Mouse (Mus musculus) forebrain, embryonic 10.5 days (tissue): ENCODE results near the gene Glo1. TPM values are rescaled to one million over a fixed set of nuclear protein-coding genes. Genes with fewer than 3 reads are reported as not detected.
"Not testable (repeated sequence)": the region's sequence is repeated elsewhere in the genome, so short reads cannot be mapped to it uniquely, and the experiment has no call there.

Source experiments
- DNase-seq: peaks from one replicate; pipeline ENCODE4 v3.0.0-alpha.2; 2017; ENCODE audit warnings: low spot score; ENCODE audit errors: extremely low spot score
- H3K27ac ChIP-seq: fragments of 300-500 bp; sonication (generic); 2 replicates; pipeline ENCODE4 v1.5.1; 2016; ENCODE audit warnings: mild to moderate bottlenecking
- H3K27me3 ChIP-seq: fragments of 300-500 bp; sonication (generic); 2 replicates; pipeline ENCODE4 v1.6.1; 2016; ENCODE audit warnings: mild to moderate bottlenecking; ENCODE audit not compliant: poor library complexity, severe bottlenecking
- H3K36me3 ChIP-seq: fragments of 300-500 bp; sonication (generic); replicated peaks from 2 replicates; pipeline ENCODE4 v1.6.1; 2016; ENCODE audit warnings: mild to moderate bottlenecking, moderate library complexity
- H3K4me1 ChIP-seq: fragments of 300-500 bp; sonication (generic); 2 replicates; pipeline ENCODE4 v1.6.1; 2016
- H3K4me3 ChIP-seq: fragments of 300-500 bp; sonication (generic); 2 replicates; pipeline ENCODE4 v1.5.1; 2016; ENCODE audit warnings: mild to moderate bottlenecking, moderate library complexity
- H3K9me3 ChIP-seq: fragments of 300-500 bp; sonication (generic); 2 replicates; pipeline ENCODE4 v1.6.1; 2016; ENCODE audit warnings: mild to moderate bottlenecking, moderate library complexity
- WGBS: fragments of 180-500 bp; shearing (Covaris S2); methylation state at CpG from one replicate; pipeline ENCODE4 v1.1.7; 2016; 5-methylcytosine and 5-hydroxymethylcytosine counted together
- polyA plus RNA-seq: library from polyadenylated mRNA; unstranded; fragments of >200 nt; fragmentation: Nextera tagmentation; extraction: Ambion mirVana; gene quantifications from 2 replicates; pipeline ENCODE4 v1.2.1, GENCODE M21; 2016

Glo1 gene
- polyA plus RNA-seq = 258 and 260 TPM in 2 replicates

DNA sequence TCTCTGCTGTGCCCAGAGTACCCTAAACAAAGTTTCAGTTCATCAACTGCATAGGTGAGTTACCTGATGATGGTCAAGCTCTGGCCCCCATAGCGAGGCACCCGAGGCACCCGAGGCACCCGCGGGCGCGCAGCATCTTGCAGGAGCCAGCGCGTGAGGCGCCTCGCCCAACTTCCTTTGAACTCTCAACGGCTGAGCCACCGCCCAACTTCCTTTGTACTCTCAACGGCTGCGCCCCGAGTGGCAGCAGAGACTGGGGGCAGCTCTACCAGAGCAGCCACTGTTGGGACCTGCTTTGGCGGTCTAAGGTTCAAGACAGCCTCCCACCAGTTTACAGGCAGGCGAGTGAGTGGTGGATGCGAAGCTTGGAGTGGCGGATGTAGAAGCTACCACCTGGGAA, at the start of gene Glo1:
Gene Glo1, minus strand, starts transcription at position 153 of the 400 bp plus-strand sequence.
- H3K36me3 ChIP-seq, H3K4me3 ChIP-seq, DNase-seq, H3K27me3 ChIP-seq, H3K4me1 ChIP-seq, H3K27ac ChIP-seq, H3K9me3 ChIP-seq: not testable (repeated sequence)
- WGBS = no CpG with 5 or more reads among the region's 20 CpGs

DNA sequence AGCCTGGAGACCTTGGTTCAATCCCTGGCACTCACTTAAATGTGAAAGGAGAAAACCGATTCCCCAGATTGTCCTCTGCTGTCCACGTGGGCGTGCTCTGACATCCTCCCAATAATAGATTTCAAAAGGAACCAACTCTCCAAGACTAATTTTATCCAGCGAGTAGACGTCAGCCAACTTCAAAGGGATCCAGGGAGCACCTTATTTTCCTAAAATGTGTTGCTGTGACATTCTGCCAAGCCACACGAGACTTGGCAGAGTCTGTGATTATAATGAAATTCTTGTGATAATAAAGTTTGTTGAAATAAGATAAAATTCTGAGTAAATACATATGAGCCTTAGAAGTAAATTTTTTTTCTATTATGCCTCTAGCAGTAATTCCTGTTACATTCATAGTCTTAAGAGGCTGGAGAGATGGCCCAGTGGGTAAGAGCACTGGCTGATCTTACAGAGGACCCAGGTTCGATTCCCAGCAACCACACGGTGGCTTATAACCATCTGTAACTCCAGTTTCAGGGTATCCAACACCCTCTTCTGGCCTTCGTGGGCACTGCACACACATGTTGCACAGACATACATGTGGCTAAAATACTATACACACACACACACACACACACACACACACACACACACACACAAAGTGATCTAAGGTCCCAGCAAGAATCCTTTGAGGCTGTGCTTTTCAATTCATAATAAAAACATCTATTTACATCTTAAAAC, 48.5 kb upstream of the Glo1 start:
- WGBS = 90% methylated on average over 9 of the region's 9 CpGs
- Histone ChIP-seq H3K27ac (no peak overlapping the region), H3K4me1 (peaks cover 4% of the 10 kb centered on the region; the same call in 1 of the 2 replicates), H3K9me3 (0 out of 2 replicates have a peak, but pooled peaks cover 2% of the 10 kb centered on the region), H3K27me3 (no peaks in the 10 kb centered on the region), H3K36me3 (no peaks in the 10 kb centered on the region), H3K4me3 (no peak overlapping the region)
- DNase-seq = no peak

DNA sequence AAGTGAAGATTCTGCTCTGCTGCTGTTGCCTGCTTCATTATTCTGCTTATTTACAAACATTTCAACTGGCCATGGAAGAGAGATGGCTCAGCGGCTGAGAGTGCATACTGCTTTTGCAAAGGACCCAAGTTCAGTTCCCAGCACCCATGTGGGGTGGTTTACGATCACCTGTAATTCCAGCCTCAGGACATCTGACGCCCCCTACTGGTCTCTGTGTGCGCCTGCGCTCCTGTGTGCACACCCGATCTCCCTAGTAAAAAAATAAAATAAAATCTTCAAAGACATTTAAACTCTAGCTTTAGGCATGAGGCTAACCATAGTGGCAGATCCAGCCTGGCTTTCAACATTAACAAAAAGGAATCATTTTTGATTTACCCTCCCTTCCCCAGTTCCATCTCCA, 46.4 kb upstream of the Glo1 start:
- H3K9me3 ChIP-seq = 0 out of 2 replicates have a peak, but pooled peaks cover 2% of the 10 kb centered on the region
- 91% methylated on average over 6 of the region's 6 CpGs for WGBS
- H3K4me3 ChIP-seq = no peak overlapping the region
- no peak overlapping the region for H3K27ac ChIP-seq
- H3K4me1 ChIP-seq = peaks cover 4% of the 10 kb centered on the region; the same call in 1 of the 2 replicates
- H3K36me3 ChIP-seq = no peaks in the 10 kb centered on the region
- no peaks in the 10 kb centered on the region for H3K27me3 ChIP-seq
- no peak for DNase-seq

DNA sequence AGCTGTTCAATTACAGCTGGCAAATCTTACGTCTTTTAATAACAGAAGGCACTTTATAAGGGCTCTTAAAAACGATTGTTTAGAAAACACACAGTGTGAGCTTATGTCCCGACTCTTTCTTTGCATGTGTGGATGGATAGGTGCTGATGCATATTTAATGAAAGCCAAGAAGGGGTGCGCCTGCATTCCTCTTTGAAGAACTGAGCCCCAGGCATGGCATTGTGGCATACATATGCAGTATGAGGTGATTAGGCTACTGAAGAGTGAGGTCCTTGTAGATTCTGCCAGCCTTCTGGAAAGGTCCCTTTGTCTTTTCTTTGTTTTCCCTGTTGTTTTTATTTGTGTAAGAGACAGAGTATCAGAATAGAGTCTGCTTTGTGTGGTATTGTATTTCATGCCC, 45.9 kb upstream of the Glo1 start:
- Histone ChIP-seq H3K4me1 (peaks cover 4% of the 10 kb centered on the region; the same call in 1 of the 2 replicates), H3K36me3 (no peaks in the 10 kb centered on the region), H3K9me3 (0 out of 2 replicates have a peak, but pooled peaks cover 2% of the 10 kb centered on the region), H3K4me3 (no peak overlapping the region), H3K27me3 (no peaks in the 10 kb centered on the region), H3K27ac (no peak overlapping the region)
- DNase-seq = no peak
- 79% methylated on average over 4 of the region's 4 CpGs for WGBS

DNA sequence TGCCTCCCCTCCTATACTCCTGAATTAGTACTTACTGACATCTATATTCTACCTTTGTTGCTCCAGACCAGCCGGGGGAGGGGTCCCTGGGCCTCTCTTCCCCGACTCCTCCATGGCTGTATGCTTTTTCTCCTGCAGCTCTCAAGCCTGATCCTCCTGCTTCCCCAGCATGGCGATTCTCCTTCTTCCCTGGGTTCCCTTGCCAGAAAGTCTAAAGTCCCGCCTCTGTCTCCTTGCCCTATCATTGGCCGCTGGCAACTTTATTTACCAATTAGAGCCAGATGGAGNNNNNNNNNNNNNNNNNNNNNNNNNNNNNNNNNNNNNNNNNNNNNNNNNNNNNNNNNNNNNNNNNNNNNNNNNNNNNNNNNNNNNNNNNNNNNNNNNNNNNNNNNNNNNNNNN, 38.2 kb upstream of the Glo1 start:
- H3K27me3 ChIP-seq = no peaks in the 10 kb centered on the region
- H3K9me3 ChIP-seq = peaks cover 9% of the 10 kb centered on the region
- no peaks in the 10 kb centered on the region for H3K4me1 ChIP-seq
- DNase-seq = no peak
- no peak overlapping the region for H3K4me3 ChIP-seq
- H3K36me3 ChIP-seq = no peaks in the 10 kb centered on the region
- H3K27ac ChIP-seq = no peak overlapping the region
- 71% methylated on average over 5 of the region's 5 CpGs for WGBS

DNA sequence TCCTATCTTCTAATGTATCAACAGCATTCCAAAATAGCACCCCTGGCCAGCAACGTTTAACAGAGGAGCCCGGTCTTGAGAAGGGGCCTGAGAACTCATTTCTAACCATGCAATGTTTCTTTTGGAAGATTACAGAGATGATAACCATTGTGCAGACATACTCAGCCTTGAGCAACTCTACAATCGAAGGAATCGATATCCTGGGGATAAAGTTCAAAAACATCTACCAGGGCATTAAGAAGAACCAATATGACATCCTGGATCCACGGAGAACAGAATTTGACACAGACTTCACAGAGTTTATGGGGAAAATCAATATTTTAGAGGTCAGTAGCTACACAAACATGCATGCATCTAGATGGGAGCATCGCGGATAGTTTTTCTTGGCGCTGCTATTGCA, 36.5 kb upstream of the Glo1 start:
- H3K27ac ChIP-seq = no peak overlapping the region
- peaks cover 9% of the 10 kb centered on the region for H3K9me3 ChIP-seq
- H3K4me3 ChIP-seq = no peak overlapping the region

DNA sequence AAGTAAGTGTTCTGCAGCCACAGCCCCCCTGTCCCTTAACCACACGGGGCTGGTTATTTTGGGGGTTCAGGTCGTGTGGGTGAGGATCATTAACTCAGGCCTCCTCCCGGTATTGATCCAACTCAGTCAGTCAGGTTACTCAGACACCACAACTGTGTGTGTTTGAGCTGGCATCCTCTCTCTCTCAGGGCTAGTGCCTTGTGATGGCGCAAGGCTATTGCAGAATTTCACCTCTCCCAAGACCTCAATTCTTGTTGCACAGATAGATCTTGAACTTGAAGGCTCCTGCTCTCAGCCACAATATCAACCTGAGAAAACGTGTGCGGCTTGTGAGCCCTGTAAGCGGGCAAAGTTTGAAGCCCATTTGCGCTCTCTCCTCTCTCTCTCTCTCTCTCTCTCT, 35.5 kb upstream of the Glo1 start:
- 81% methylated on average over 8 of the region's 8 CpGs for WGBS

More for the DNA sequence above, 36.5 kb upstream of the Glo1 start:
- peaks cover 4% of the 10 kb centered on the region for H3K4me1 ChIP-seq
- no peaks in the 10 kb centered on the region for H3K36me3 ChIP-seq
- WGBS = 93% methylated on average over 8 of the region's 8 CpGs
- no peak for DNase-seq
- no peaks in the 10 kb centered on the region for H3K27me3 ChIP-seq

DNA sequence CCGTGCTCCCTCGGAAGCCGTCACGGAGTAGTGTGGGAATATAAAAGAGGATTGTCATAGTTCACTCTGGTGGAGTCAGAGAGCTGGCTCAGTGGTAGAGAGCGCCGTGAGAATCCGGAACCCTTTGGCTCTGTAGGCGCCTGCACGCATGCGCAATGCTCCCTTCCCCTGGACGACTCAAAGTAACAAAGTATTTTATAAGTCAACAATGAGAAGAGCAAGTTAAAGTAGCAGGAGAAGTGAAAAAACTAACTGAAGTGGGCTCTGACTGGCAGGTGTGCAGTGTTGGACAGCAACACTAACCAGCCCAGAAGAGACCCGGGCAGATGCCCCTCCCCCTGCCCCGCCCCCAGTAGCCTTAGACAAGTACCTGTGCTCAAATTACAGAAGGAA, 31.5 kb upstream of the Glo1 start:
- Histone ChIP-seq H3K9me3 (no peaks in the 10 kb centered on the region), H3K36me3 (no peaks in the 10 kb centered on the region), H3K27ac (peak overlapping the region; percentile 70), H3K4me3 (peak overlapping the region; percentile 52), H3K4me1 (peaks cover 10% of the 10 kb centered on the region), H3K27me3 (no peaks in the 10 kb centered on the region)
- WGBS = 11% methylated on average over 13 of the region's 13 CpGs
- peak; percentile 50 for DNase-seq

More for the DNA sequence above, 35.5 kb upstream of the Glo1 start:
- no peak overlapping the region for H3K27ac ChIP-seq
- peaks cover 10% of the 10 kb centered on the region for H3K4me1 ChIP-seq
- no peaks in the 10 kb centered on the region for H3K27me3 ChIP-seq
- no peaks in the 10 kb centered on the region for H3K36me3 ChIP-seq
- H3K4me3 ChIP-seq = no peak overlapping the region
- peaks cover 9% of the 10 kb centered on the region for H3K9me3 ChIP-seq
- DNase-seq = no peak

DNA sequence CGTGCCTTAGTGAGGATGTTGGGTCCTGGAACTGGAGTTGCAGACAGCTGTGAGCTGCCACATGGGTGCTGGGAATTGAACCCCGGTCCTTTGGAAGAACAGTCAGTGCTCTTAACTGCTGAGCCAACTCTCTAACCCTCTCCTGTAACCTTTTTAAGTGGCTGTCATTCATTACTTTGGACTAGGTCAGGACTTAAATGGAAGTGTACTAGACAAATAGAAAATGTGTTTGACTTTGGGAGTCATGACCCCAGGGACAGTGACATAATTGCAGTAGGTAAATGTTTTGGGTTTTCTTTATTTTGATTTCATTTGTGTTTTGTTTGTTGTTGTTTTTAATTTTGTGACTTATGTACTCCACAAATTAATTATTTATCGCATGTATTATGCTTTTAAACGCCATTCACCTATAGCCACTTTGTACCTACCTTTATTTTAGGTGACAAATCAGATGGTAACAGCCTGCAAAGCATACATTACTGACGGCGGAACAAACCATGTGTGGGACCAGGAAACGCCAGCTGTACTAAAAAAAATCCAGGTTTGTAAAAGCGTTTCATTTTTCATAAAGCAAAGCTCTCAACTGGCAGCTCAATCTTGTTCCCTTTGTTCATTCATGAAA, 31.0 kb upstream of the Glo1 start:
- peak overlapping the region; percentile 70 for H3K27ac ChIP-seq
- peak overlapping the region; percentile 52 for H3K4me3 ChIP-seq
- peaks cover 10% of the 10 kb centered on the region for H3K4me1 ChIP-seq
- no peaks in the 10 kb centered on the region; the same call in 1 of the 2 replicates for H3K9me3 ChIP-seq
- no peak for DNase-seq
- WGBS = 66% methylated on average over 8 of the region's 8 CpGs
- no peaks in the 10 kb centered on the region for H3K27me3 ChIP-seq
- no peaks in the 10 kb centered on the region for H3K36me3 ChIP-seq

DNA sequence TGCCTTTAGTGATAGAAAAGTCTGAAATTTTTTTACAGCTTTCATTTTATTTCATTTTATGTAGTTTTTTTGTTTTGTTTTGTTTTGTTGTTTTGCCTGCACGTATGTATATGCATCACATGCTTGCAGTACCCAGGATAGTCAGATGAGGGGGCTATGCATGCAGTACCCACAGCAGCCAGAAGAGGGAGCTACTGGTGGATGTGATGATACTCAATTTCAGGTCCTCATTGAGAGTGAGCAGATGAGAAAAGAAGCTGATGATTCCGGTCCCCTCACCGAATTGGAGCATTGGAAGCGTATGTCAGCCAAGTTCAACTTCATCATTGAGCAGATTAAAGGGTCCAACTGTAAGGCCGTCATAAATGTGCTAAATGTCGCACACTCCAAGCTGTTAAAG, 26.3 kb upstream of the Glo1 start:
- Histone ChIP-seq H3K4me3 (no peak overlapping the region), H3K27me3 (no peaks in the 10 kb centered on the region), H3K9me3 (peaks cover 8% of the 10 kb centered on the region), H3K4me1 (peaks cover 4% of the 10 kb centered on the region), H3K36me3 (no peaks in the 10 kb centered on the region), H3K27ac (no peak overlapping the region)
- 97% methylated on average over 6 of the region's 6 CpGs for WGBS
- no peak for DNase-seq

DNA sequence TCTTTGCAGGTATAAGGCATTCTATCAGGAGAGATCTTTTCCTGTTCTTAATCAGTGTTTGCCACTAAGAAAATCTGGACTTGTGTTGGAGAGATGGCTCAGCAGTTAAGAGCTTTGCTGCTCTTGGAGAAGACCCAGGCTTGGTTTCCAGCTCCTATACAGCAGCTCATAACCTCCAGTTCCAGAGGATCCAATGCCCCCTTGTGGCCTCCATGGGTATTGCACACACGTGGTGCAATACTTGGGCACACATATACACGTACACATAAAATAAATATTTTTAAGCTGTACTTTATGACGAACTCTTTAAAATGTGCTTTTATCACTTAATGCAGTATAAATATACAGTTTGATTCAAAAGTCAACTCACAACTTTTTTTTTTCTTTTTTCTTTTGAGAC, 22.1 kb upstream of the Glo1 start:
- WGBS = 92% methylated on average over 3 of the region's 3 CpGs
- no peaks in the 10 kb centered on the region for H3K36me3 ChIP-seq
- H3K27me3 ChIP-seq = no peaks in the 10 kb centered on the region
- no peak for DNase-seq
- no peak overlapping the region for H3K4me3 ChIP-seq
- H3K27ac ChIP-seq = no peak overlapping the region
- H3K4me1 ChIP-seq = no peaks in the 10 kb centered on the region
- H3K9me3 ChIP-seq = peaks cover 10% of the 10 kb centered on the region

DNA sequence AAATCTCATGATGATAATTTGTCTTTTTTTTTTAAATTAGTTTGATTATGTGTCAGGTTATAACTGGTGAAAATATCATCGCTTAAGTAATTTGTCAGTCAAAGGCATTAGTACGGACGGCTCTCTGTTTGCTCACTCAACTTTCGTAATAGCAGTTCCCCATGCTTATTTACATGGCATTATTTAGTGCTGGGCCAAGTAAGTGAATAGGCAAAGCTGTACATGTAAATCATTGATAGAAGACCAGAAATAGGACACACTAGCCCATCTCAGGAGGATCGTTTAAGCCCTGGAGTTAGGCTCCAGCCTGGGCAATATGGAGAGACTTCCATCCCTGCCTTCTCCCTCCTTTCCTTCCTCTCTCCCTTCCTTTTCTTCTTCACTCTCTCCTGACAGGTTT, 14.2 kb upstream of the Glo1 start:
- no peaks in the 10 kb centered on the region for H3K36me3 ChIP-seq

DNA sequence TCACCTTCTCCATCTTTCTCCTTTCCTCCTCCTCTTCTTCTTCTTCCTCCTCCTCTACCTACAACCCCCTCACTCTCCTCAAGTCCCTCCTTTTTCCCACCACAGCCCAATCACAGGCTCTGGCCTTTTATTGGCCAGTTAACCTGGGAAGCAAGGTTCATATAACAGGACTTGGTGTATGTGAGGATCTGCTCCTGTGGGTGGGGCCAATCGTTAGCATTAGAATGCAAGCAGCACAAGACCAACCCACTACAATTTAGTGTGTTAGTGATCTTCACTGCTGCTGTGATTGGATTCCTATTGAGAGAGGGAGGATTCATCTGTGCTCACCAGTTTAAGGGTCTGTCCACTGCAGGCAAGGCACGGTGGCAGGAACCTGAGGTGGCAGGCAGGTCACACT, 12.3 kb upstream of the Glo1 start:
- WGBS = 61% methylated on average over 2 of the region's 2 CpGs
- Histone ChIP-seq H3K9me3 (no peaks in the 10 kb centered on the region), H3K4me1 (peaks cover 22% of the 10 kb centered on the region), H3K36me3 (no peaks in the 10 kb centered on the region), H3K27me3 (peaks cover 10% of the 10 kb centered on the region; the same call in 1 of the 2 replicates), H3K27ac (no peak overlapping the region), H3K4me3 (no peak overlapping the region)
- DNase-seq = no peak

More for the DNA sequence above, 14.2 kb upstream of the Glo1 start:
- Histone ChIP-seq H3K4me1 (peaks cover 17% of the 10 kb centered on the region), H3K27ac (no peak overlapping the region), H3K9me3 (no peaks in the 10 kb centered on the region), H3K4me3 (no peak overlapping the region), H3K27me3 (peaks cover 3% of the 10 kb centered on the region; the same call in 1 of the 2 replicates)
- WGBS = 98% methylated on average over 5 of the region's 5 CpGs
- DNase-seq = no peak
